Mouse (Mus musculus): ENCODE measurements around the gene Fzd5. TPM values are rescaled to one million over a fixed set of nuclear protein-coding genes. Genes with fewer than 3 reads are reported as not detected.

Gene Fzd5
- total RNA-seq, 2 experiments from 2014 or later = 4.7 to 4.9 TPM

GRCm38 (mm10) chr1:64734771-64735750, 2.5 kb downstream of the Fzd5 start:
- DNase-seq = peak; percentile 42 to 52
- intact Hi-C loops (cut with DNase I) = no loop called here

- DNase-seq = no peak
- intact Hi-C loops (cut with DNase I) = no loop called here
Observed at GRCm38 (mm10) chr1:64733453-64734245, 3.9 kb downstream of the Fzd5 start.

- intact Hi-C loops (cut with DNase I) = no loop called here
- DNase-seq = no peak
Observed at GRCm38 (mm10) chr1:64732637-64733200, 4.8 kb downstream of the Fzd5 start.

GRCm38 (mm10) chr1:64732161-64732560, 5.4 kb downstream of the Fzd5 start:
- no peak for DNase-seq
- intact Hi-C loops (cut with DNase I) = no loop called here

GRCm38 (mm10) chr1:64731341-64732020, 6.1 kb downstream of the Fzd5 start:
- DNase-seq = no peak
- intact Hi-C loops (cut with DNase I) = no loop called here

GRCm38 (mm10) chr1:64730046-64730445, 7.5 kb downstream of the Fzd5 start:
- DNase-seq = no peak
- intact Hi-C loops (cut with DNase I) = no loop called here

GRCm38 (mm10) chr1:64721034-64721587, 16.4 kb downstream of the Fzd5 start:
- no peak for DNase-seq
- intact Hi-C loops (cut with DNase I) = no loop called here

- intact Hi-C loops (cut with DNase I) = loop anchor here (1.0 to 5.0 kb wide), 3 partner anchors 201 to 293 kb away; no protein-coding TSS in a partner anchor
- peak; percentile 47 to 75 for DNase-seq
Observed at GRCm38 (mm10) chr1:64717504-64717903, 20.0 kb downstream of the Fzd5 start.

GRCm38 (mm10) chr1:64716589-64717304, 20.8 kb downstream of the Fzd5 start:
- peak in 1 of 2 experiments; percentile 6 for DNase-seq
- intact Hi-C loops (cut with DNase I) = loop anchor here (1.0 to 5.0 kb wide), 3 partner anchors 202 to 294 kb away; no protein-coding TSS in a partner anchor

- no peak for DNase-seq
- intact Hi-C loops (cut with DNase I) = loop anchor here (5.0 kb wide), 1 partner anchor 272 kb away; no protein-coding TSS in a partner anchor
Observed at GRCm38 (mm10) chr1:64715458-64715857, 22.1 kb downstream of the Fzd5 start.

- no peak for DNase-seq
- intact Hi-C loops (cut with DNase I) = no loop called here
Observed at GRCm38 (mm10) chr1:64712006-64712760, 25.4 kb downstream of the Fzd5 start.

GRCm38 (mm10) chr1:64709891-64710290, 27.7 kb downstream of the Fzd5 start:
- peak in 1 of 2 experiments; percentile 28 for DNase-seq

GRCm38 (mm10) chr1:64706610-64707009, 30.9 kb downstream of the Fzd5 start:
- intact Hi-C loops (cut with DNase I) = no loop called here
- DNase-seq = no peak

More at GRCm38 (mm10) chr1:64709891-64710290, 27.7 kb downstream of the Fzd5 start:
- intact Hi-C loops (cut with DNase I) = loop anchor here (1.0 kb wide), 1 partner anchor 93 kb away; the partner anchor contains the start of gene Mettl21a

GRCm38 (mm10) chr1:64705230-64705629, 32.3 kb downstream of the Fzd5 start:
- DNase-seq = peak; percentile 60 to 74
- intact Hi-C loops (cut with DNase I) = no loop called here

GRCm38 (mm10) chr1:64701780-64702179, 35.8 kb downstream of the Fzd5 start:
- intact Hi-C loops (cut with DNase I) = no loop called here
- no peak for DNase-seq

GRCm38 (mm10) chr1:64695156-64695555, 42.4 kb downstream of the Fzd5 start:
- DNase-seq = no peak
- intact Hi-C loops (cut with DNase I) = loop anchor here (10.0 kb wide), 1 partner anchor 970 kb away; no protein-coding TSS in a partner anchor

GRCm38 (mm10) chr1:64691581-64691980, 46.0 kb downstream of the Fzd5 start:
- intact Hi-C loops (cut with DNase I) = loop anchor here (5.0 to 10.0 kb wide), 5 partner anchors 34 to 1034 kb away; partner anchors contain the start of genes Creb1 and Mettl21a
- DNase-seq = no peak

- intact Hi-C loops (cut with DNase I) = loop anchor here (5.0 to 10.0 kb wide), 5 partner anchors 34 to 1034 kb away; partner anchors contain the start of genes Creb1 and Mettl21a
Observed at GRCm38 (mm10) chr1:64691121-64691551, 46.4 kb downstream of the Fzd5 start.

More at GRCm38 (mm10) chr1:64691121-64691551, 46.4 kb downstream of the Fzd5 start:
- peak; percentile 60 to 70 for DNase-seq

All from heart, postnatal 14 days (tissue).